Mouse (Mus musculus): ENCODE measurements at regions not wholly inside any gene's neighbourhood (a gene's known extent, or its start where the extent isn't known, plus 50 kb on each side); places are given as distances from the start of the nearest gene placed in this dataset.

- no peak for TF ChIP-seq GATA1 (IDR thresholded peaks at IDR 0.05; ENCODE audit: borderline replicate concordance, low read length)
- TF ChIP-seq FLI1 (IDR thresholded peaks at IDR 0.05; ENCODE audit: low read length): no peak
Measured at GRCm38 (mm10) chr3:22947181-22947580, 870.7 kb downstream of the Tbl1xr1 start.
